In the genomic region with DNA sequence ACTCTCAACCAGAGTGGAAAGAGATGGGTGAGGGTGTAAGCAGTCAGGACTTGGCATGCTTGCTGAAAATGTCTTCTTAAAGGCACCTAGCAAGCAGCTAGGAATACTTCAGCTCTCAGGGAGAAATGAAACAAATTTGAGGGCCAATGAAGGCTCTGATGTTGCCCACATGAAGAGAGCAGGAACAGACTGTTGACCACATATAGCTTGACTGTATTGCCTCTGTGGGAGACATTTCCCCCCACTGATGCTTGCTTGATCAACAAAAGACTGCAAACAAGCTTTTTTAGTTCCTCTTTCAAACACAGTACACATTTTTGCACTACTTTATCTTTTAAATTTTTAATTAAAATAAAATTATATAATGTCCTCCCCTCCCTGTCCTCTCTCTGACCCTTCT, we compare ENCODE assay signal across 22 mouse cellular contexts.
A peak's percentile ranks its signal among the peaks of the same experiment; 100 is the strongest.
DNase-seq lines count a peak whose midpoint lies in the region; ATAC-seq lines count a peak whose summit lies in the region.
"Had no signal": no experiment of that assay in that cellular context is flagged by ENCODE, and none has a peak within 500 bp of the region (broad histone marks: within the 10 kb centered on the region; RNA-seq: fewer than 3 reads in every experiment).

No protein-coding gene starts in this region.

- no peaks in the 10 kb centered on the region for H3K9me3 ChIP-seq in heart, embryonic 16.5 days (replicated peaks; ENCODE audit: control insufficient read depth, low read length)
- H3K9me3 ChIP-seq in hindbrain, embryonic 13.5 days = no peaks in the 10 kb centered on the region
- no peaks in the 10 kb centered on the region for H3K9me3 ChIP-seq in hindbrain, embryonic 16.5 days (ENCODE audit: control insufficient read depth, low read length)
- H3K9me3 ChIP-seq: G1E had no signal

- peak overlapping the region; percentile 14; the same call in 1 of the 2 replicates for H3K27ac ChIP-seq in heart, embryonic 16.5 days (ENCODE audit: low read length)
- H3K27ac ChIP-seq in hindbrain, embryonic 13.5 days = 0 out of 2 replicates have a peak overlapping the region, but pooled peaks have one; percentile 30
- no peak overlapping the region for H3K27ac ChIP-seq in hindbrain, embryonic 16.5 days (ENCODE audit: low read depth, low read length)

- ATAC-seq in heart, embryonic 16.5 days (replicated peaks; ENCODE audit: extremely low read depth, insufficient read depth, low FRiP score) = no peak
- no peak for ATAC-seq in hindbrain, embryonic 13.5 days (ENCODE audit: low FRiP score)
- ATAC-seq in hindbrain, embryonic 16.5 days = no peak
- ATAC-seq in common myeloid progenitor, adult 5-6 weeks (replicated peaks; ENCODE audit: low read depth, poor library complexity, severe bottlenecking) = peak; percentile 54; the same call in 1 of the 2 replicates
- ATAC-seq: activated CD4-positive, CD25-positive, alpha-beta regulatory T cell, adult 4 months; CD4-positive, CD25-positive, alpha-beta regulatory T cell, adult 4 months; Patski had no signal

- intact Hi-C loops in heart, postnatal 14 days (cut with DNase I) = no loop called here

- no peak overlapping the region for H3K4me2 ChIP-seq in heart, embryonic 16.5 days (ENCODE audit: low read depth, low read length)
- H3K4me2 ChIP-seq in hindbrain, embryonic 13.5 days = no peak overlapping the region
- no peak overlapping the region for H3K4me2 ChIP-seq in hindbrain, embryonic 16.5 days (ENCODE audit: low read length)

- no peak for DNase-seq in heart, postnatal 14 days
- no peak for DNase-seq in adrenal gland, adult 18-20 months (ENCODE audit: low spot score in 2 of 2)
- DNase-seq: adrenal gland, adult 2 months; adrenal gland, adult 8-10 months; adrenal gland, postnatal 10 days; adrenal gland, postnatal 14 days; adrenal gland, postnatal 25 days; adrenal gland, postnatal 36 days; B cell, adult 2 months; cerebellum, adult 11 months; cerebellum, adult 11-12 months; cerebellum, adult 18-20 months; cerebellum, adult 2 months had no signal

- peaks cover 24% of the 10 kb centered on the region for H3K4me1 ChIP-seq in heart, embryonic 16.5 days (ENCODE audit: control insufficient read depth, insufficient read depth, low read length)
- H3K4me1 ChIP-seq in hindbrain, embryonic 13.5 days (replicated peaks) = peaks cover 5% of the 10 kb centered on the region
- no peaks in the 10 kb centered on the region for H3K4me1 ChIP-seq in hindbrain, embryonic 16.5 days (ENCODE audit: control insufficient read depth, insufficient read depth, low read depth, low read length)

- H3K4me3 ChIP-seq in heart, embryonic 16.5 days (ENCODE audit: low read length) = no peak overlapping the region
- no peak overlapping the region for H3K4me3 ChIP-seq in hindbrain, embryonic 13.5 days
- no peak overlapping the region for H3K4me3 ChIP-seq in hindbrain, embryonic 16.5 days (ENCODE audit: low read length)

- no peaks in the 10 kb centered on the region for H3K27me3 ChIP-seq in heart, embryonic 16.5 days (ENCODE audit: control insufficient read depth, insufficient read depth, low read length)
- H3K27me3 ChIP-seq in hindbrain, embryonic 13.5 days = no peaks in the 10 kb centered on the region
- H3K27me3 ChIP-seq in hindbrain, embryonic 16.5 days (replicated peaks; ENCODE audit: control insufficient read depth, insufficient read depth, low read length) = no peaks in the 10 kb centered on the region
- H3K27me3 ChIP-seq: CH12.LX, Patski had no signal

- H3K36me3 ChIP-seq in heart, embryonic 16.5 days (ENCODE audit: control insufficient read depth, insufficient read depth) = no peaks in the 10 kb centered on the region
- no peaks in the 10 kb centered on the region for H3K36me3 ChIP-seq in hindbrain, embryonic 13.5 days
- H3K36me3 ChIP-seq in hindbrain, embryonic 16.5 days (ENCODE audit: control insufficient read depth, insufficient read depth, low read length) = no peaks in the 10 kb centered on the region
- H3K36me3 ChIP-seq: G1E had no signal

- no peak overlapping the region for H3K9ac ChIP-seq in heart, embryonic 16.5 days (ENCODE audit: low read length)
- no peak overlapping the region for H3K9ac ChIP-seq in hindbrain, embryonic 13.5 days
- H3K9ac ChIP-seq in hindbrain, embryonic 16.5 days (ENCODE audit: low read depth, low read length) = no peak overlapping the region
